Mouse (Mus musculus) erythroblast, embryonic 14.5 days (primary cell): ENCODE results near the gene BC067074.

Source experiments
- GATA1 ChIP-seq: IDR thresholded peaks from 2 replicates; pipeline ENCODE4 v1.6.1; 2012; ENCODE audit warnings: low read length, inconsistent platforms, mixed read lengths
- TAL1 ChIP-seq: IDR thresholded peaks from 3 replicates; pipeline ENCODE4 v1.6.1; 2012; ENCODE audit warnings: low read length, inconsistent platforms, mixed read lengths

DNA sequence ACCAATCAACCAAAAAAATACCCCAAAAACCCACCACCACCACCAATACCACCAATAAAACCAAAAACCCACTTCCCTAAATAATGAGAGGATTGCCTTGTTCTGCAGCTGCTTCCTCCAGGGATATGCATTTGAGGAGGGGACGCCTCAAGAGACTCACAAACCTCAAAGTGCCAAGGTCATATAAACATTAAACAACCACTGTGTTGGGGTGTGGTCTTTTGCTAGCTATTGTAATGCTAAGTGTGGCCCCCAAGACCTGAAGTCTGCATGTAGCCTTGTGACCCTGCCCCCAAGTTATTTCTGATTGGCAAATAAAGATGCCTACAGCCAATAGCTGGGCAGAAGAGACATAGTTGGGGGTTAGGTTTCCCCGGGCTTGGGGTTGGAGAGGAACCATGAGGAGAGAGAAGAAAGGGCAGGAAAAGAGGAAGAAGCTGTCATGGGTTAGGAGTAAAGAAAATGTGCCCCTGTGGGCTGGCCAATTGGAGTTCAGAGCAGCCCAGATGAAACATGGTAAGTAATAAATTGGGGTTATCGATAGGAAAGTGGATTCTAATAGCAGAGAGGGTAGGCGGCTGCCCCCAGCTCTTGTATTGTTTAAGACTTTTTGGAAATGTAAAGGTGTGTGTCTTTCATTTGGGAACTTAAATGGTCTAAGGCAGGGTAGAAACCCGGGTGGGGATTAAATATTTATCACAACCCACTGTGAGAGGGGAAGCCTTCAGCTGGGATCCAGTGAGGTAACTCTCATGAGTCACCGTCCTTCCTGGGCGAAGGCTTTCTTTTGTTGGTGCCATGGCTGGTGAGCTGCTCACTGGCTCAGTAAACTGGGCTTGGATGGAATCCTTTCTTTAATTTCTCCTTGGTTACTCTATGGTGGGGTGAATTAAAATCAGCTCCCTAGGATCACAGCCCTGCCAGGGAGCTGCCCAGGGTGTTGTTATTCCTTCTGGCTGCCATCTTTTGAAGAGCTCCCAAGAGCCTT lies 4.5 kb upstream of the BC067074 start:
- TF ChIP-seq GATA1 (no peak), TAL1 (no peak)
